Mouse (Mus musculus): ENCODE data around the gene Pemt. TPM values are rescaled to one million over a fixed set of nuclear protein-coding genes. Genes with fewer than 3 reads are reported as not detected.

Pemt gene
- total RNA-seq, 2 experiments from 2014 or later: 1.6 to 3.3 TPM

GRCm38 (mm10) chr11:60056520-60056919 is 10.2 kb upstream of the Pemt start:
- no peak for DNase-seq

DNA sequence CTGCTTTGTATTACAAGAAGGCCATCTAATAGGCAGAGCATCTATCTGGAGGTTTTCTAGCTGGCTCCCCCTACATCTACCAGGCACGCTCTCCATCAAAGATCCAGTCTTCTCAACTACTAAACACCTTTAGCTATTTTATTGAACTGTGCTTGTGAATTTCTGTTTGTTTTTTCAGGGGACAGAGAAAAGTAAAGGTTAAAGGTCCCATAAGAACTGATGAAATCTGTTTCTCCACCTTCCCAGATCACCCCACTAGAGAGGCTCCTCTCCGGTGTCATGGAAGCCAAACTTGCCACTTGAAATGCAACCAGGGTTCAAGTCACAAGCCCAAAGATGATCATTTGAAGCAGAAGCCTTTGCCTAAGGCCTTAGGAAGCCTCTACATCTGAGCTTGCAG is 2.6 kb upstream of the Pemt start:
- no peak for DNase-seq

DNA sequence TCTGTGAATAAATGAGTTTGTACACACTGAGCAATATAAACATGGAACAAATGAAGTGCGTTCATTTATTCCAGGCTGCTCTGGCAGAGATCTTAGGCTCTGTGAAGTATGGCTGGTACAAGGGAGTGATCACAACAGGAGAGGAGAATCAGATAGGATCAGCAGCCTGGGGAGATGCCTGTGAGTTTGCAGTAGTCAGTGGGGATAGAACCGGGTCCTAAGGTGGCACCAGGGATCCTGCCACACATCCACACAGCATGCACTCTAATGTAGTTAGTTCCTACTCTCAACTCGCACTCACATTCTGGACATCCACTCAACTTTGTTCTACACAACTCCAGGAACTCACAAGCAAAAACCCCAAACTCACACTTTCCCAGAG is 622 bp downstream of the Pemt start:
- no peak for DNase-seq

DNA sequence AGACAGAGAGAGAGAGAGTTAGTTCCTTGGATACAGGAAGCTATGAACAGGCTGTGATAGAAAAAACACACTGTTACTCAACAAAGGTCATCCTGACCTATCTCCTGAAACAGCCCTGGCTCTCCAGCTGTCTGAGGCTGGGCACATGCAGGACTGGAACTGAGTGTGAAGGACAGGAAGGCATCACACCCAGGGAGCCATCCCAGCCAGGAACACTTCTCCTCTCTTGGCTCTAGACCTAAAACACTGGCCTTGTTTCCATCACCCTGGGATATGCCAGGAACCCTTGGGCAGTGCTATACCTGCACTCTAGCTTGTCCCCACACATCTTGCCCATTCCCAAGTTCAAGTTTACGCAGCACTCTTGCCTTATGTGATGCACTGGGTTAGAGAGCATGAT is 1.5 kb downstream of the Pemt start:
- DNase-seq: peak in 1 of 2 experiments; percentile 29

DNA sequence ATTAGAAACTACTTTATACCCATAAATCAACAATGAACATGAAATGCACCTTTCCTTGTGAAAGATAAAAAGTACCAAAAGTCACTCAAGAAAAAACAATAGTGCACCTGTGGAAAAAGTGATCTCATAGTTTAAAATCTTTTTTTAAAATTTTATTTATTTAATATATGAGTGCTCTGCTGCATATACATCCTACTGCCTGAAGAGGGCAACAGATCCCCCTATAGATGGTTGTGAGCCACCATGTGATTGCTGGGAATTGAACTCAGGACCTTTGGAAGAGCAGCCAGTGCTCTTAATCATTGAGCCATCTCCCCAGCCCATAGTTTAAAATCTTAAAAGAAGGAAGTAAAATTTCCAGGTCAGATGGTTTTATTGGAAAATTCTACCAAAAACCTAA is 4.0 kb downstream of the Pemt start:
- no peak for DNase-seq

DNA sequence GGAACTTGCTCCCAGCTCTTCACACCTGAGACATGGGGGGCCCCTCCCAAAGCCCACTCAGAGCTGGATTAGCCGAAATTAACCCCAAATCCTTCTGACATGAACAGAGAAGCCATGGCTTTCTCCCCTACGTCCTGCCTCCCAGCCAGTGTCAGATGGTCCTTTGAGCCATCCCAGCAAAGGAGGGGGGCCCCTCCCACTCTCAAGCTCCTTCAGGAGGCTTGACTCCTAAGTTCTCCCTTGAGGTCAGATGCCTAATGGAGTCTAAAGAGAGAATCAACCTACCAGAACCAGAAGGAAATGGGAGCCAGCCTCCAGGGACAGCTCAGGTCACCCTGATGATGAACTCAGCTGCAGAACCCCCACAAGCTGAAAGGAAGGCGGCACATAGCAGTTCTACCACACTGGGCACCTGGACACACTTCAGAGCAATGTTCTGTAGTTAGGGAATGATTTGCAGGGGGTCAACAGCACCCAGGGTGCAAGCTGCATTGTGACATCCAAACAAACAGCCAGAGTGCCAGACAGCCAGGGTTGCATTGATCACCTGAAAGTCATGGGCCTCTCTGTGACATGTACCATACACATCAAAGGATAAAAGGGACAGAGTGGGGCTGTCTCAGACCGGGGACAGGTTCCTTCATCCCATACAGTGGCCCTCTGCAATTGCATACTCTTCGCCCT is 9.6 kb downstream of the Pemt start:
- no peak for DNase-seq

- peak in 1 of 2 experiments; percentile 13 for DNase-seq
Observed at GRCm38 (mm10) chr11:60034911-60035400, 11.3 kb downstream of the Pemt start.

DNA sequence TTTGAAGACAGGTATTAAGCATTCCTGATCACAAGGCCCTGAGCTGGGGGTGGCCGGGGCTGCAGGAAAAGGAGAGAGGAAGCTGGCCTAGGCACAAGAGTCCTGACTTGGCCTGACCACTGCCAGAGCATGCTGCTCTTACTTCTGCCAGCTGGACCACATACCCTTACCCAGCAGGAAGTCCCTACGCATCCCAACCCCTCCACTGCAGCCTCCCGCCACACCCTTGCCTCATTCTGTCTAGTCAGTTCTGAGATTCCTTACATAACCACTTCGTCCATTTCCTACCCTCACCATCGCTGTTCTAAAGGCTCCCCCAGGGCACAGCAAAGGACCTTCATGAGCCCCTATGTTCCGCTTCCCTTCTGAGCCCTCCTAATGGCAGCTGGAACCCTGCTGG is 12.0 kb downstream of the Pemt start:
- DNase-seq: no peak

DNA sequence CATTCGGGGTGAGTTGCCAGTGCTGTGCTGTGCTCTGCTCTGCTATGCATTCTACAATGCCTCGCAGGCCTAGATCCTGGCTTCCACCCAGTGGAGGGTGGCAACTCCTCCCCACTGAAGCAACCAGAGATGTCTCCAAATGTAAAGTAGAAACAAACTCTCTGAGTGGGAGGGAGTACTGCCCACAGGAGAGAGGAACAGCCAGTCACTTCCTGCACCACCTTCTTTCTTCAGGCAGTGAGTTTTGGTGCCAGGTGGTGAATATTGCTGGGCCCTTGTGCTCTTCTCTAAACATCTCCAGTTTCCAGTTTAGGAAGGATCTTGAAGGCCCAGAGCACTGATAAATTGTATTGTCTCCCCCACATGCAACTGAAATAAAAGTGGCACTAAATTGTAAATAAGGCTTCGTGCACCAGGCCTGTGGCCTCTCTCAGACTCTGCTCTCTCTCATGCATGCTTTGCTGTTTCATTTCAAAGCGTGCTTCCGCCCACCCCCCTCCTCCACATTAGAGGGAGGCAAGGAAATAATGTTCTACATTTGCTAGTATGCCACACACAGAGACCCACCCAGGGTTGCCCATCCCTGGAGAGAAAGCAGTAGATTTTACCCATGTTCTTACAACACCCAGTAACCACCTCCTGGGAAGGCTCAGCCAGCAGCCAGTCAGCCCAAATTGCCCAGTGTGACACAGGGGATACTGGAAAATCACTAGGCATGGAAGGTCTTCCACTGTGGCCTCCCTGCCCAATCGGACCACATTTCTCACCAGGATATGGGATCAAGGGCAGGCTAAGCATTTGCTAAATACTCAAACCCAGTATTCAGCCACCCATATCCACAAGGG is 13.5 kb downstream of the Pemt start:
- peak in 1 of 2 experiments; percentile 20 for DNase-seq

DNA sequence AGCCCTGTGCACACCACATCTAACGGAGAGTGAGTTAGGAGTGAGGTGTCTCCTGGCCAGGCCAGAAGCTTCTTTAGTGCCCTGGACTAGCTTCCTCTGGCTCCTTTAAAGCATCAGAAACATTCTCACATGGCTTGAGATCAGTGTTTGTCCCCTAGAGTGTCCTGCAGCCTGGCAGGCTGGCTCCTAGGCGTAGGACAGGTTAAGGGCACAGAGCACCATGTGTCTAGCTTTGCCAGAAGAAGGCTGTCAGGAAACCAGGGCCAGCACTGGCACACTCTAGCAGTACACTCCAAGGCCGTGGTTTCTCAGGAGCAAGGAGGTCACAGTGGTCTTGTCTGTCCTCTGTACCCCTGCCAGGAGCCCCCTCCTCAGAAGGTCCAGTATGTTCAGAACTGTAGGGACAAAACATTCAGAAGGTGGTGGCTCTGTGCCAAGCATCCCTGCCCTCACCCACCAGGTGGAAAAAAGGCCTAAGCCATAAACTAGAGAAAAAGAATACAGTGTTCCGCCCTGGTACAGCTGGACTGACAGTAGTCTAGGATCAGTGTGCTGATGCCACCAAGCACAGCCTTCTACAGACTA is 15.4 kb downstream of the Pemt start:
- DNase-seq: peak in 1 of 2 experiments; percentile 9

GRCm38 (mm10) chr11:60029976-60030375 is 16.3 kb downstream of the Pemt start:
- no peak for DNase-seq

DNA sequence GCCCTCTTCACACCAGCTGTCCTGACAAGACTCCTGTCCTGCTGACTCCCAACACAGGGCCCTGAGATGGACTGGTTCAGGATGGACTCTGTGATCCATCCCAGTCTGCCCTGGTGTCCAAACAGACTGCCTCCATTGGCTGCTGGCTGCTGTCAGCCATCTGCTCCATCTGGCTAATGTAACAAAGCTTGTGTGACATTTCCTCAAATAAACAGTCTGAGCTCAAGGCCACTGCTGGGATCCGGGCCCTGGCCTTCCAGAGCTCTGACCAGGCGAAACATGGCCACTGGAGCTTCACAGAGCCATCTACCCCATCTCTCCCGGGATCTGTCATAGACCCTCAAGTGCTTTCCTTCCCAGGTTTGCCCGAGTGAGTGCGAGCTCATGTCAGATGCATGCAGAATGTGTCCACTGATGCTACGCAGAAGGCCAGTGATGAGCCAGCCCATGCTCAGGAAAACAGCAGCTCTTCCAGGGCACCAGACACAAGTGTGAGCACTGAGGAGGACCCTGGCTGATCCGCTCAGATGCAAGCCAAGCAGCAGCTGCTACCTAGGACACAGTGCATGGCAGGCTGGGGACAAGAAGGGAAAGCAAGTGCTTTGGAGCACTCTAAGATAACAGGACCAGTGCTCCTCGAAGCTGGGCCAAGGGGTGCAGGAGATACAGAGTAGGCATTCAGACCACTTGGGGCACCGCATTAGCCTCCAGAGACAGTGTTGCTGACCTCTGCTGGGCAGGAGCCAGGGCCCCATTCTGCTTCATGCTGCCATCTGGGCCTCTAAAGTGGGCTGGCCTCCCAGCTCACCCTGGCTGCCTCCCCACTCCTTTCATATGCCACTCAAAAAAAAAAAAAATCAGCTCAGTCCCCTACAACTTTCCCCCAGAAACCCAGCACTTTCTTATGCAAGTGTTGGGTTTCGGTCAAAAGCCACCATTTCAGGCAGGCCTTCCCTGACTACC is 18.1 kb downstream of the Pemt start:
- no peak for DNase-seq

DNA sequence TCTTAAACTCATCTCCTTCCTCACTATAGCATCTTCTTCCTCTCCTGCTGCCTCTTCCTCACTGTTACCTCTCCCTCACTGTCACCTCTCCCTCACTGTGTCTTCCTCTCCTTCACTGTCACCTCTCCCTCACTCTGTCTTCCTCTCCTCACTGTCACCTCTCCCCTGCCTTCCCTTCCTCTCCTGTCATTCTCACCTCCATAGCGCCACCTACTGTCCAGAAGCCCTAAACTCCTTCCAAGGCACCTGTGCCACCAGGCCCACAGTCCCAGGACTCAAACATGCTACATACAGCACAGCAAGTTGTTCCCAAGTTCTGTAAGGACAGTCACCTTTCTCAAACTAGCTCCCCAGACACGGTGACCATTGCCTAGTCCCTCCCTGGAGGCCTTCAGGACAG is 19.0 kb downstream of the Pemt start:
- peak; percentile 69 to 91 for DNase-seq

DNA sequence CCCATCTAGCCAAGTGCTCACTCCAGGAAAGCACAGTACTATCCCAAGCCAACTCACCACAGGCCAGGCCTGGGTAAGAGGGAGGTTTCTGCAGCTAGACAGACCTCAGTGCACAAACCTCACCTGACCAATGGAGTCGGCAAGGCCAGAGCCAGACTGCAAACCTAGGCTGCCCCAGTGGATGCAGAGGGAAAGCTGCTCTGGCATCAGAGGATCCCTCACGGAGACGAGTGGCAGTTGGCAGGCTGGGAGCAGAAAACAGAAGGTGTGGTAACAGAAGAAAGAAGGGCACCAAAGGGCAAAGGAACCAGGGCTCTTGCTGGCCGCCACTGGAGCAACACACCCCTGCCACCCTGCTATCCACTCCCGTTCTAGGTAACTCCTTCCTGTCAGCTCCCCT is 20.1 kb downstream of the Pemt start:
- no peak for DNase-seq

DNA sequence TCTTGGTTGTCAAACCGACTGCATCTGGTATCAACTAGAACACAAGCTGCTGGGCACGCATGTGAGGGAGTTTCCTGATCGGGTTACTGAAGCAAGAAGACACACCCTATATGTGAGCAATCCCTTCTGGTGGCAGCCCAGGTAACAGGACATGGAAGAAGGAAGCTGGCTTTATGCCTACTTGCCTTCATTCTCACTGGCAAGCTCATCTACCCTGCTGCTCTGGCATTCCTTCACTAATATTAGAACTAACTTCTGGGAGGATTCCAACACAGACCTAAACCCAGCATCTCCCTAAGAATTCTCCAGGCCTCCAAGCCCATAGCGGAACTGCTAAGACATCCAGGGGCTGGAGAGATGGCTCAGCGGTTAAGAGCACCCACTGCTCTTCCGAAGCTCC is 25.1 kb downstream of the Pemt start:
- DNase-seq: no peak

DNA sequence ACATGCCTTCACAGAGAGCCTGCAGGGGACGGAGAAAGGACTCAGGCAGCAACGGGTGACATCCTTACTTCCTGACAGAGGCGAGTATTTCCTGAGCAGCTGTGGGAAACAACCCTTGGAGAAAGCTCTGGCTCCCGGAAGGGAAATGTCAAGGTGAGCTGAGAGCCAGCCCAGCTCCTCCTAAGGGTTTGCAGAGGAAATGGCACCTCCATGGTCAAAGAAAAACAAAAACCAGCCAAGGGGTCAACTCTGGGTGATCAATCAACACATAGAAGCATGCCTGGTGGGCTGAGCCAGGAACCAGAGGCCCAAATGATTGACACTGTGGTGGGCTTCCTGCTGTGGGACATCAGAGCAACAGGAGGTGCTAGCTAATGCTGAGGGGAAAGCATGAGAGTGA is 29.6 kb downstream of the Pemt start:
- DNase-seq: no peak

DNA sequence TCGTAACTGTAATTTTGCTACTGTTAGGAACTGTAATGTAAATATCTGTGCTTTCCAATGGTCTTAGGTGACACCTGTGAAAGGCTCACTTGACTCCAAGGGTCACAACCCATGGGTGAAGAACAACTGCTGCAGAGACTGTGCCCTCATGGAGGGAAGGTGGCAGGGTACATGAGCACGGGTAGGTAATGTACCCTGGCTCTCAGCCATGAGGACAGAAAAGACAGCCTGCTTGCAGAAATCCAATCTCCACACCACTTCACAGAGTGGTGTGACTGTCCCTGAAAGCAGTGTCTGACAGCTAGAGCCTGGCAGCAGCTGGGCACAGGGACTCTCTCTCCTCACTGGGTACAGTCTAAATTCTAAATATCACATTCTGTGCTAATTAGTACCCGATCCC is 34.8 kb downstream of the Pemt start:
- no peak for DNase-seq

GRCm38 (mm10) chr11:60009451-60009850 is 36.8 kb downstream of the Pemt start:
- no peak for DNase-seq

DNA sequence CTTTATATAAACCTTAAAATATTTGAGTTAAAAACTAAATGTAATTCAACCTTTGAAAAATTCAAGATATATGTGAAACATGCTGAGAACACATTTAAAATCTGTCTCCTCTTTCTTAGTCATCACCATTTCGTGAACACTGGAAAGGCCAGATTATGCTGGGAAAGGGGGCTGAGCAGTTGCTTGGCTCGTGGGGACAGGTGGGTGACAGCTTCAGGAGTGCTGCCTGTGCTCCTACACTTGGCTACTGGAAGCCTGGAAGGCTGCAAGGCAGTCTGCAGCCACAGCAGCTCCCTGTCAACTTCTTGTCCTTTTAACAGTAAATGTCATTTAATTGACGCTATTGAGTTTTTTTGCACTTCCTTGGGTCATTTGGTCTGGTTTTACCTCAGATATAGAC is 40.4 kb downstream of the Pemt start:
- DNase-seq: no peak

DNA sequence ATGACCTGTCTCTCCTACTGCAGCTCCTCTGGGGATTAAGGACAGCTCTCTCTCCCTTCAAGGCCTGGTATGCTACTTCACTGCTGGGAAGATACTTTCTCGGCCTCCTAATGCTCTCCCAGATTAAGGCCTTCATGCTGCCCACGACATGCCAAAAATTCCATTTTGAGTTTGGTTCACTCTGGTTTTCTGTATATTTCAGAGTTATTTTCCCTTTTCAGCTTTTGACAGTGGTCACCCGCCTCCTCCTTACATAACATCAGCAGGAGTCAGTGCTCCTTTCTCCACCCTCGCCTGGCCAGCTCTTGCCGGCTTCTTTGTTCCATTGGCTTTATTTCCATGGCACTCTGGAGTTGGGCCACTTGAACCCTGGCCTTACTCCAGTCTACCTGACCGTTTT is 41.6 kb downstream of the Pemt start:
- DNase-seq: no peak

- no peak for DNase-seq
Observed at GRCm38 (mm10) chr11:60003811-60004210, 42.5 kb downstream of the Pemt start.

Data from heart, adult 18-20 months (tissue).